Mouse (Mus musculus) cerebellum, adult 2 months (tissue): ENCODE measurements around the gene Lasp1. TPM values are rescaled to one million over a fixed set of nuclear protein-coding genes. Genes with fewer than 3 reads are reported as not detected.

Source experiments
- DNase-seq, 2 experiments: peaks; one replicate each; pipeline ENCODE4 v3.0.0; 2021
- H3K27ac ChIP-seq: fragments of 200-500 bp; 2 replicates; pipeline ENCODE4 v1.5.1; 2012; ENCODE audit warnings: low read length, control low read depth, inconsistent platforms; ENCODE audit not compliant: insufficient read depth
- H3K27me3 ChIP-seq: fragments of 200-500 bp; 2 replicates; pipeline ENCODE4 v1.6.1; 2012; ENCODE audit warnings: inconsistent platforms, mild to moderate bottlenecking, low read length, moderate library complexity; ENCODE audit not compliant: control insufficient read depth, insufficient read depth
- H3K4me1 ChIP-seq: fragments of 200-500 bp; 2 replicates; pipeline ENCODE4 v1.6.1; 2011; ENCODE audit warnings: low read length; ENCODE audit not compliant: control insufficient read depth, insufficient read depth
- H3K4me3 ChIP-seq: fragments of 200-500 bp; replicated peaks from 2 replicates; pipeline ENCODE3; 2011; ENCODE audit warnings: mild to moderate bottlenecking, low read depth, low read length, control low read depth; ENCODE audit not compliant: insufficient read depth
- CTCF ChIP-seq: fragments of 200-500 bp; IDR thresholded peaks from 2 replicates; pipeline ENCODE4 v1.5.1; 2011; ENCODE audit warnings: low read depth, mild to moderate bottlenecking, control low read depth, low read length, moderate library complexity, borderline replicate concordance; ENCODE audit not compliant: insufficient read depth
- POLR2A ChIP-seq: fragments of 200-500 bp; IDR thresholded peaks from 2 replicates; pipeline ENCODE4 v1.6.1; 2011; ENCODE audit warnings: low read length, control low read depth, borderline replicate concordance; ENCODE audit not compliant: insufficient read depth
- WGBS: fragments of 180-500 bp; shearing (Covaris S2); methylation state at CpG from one replicate; pipeline ENCODE4 v1.1.7; 2018; 5-methylcytosine and 5-hydroxymethylcytosine counted together
- polyA plus RNA-seq: library from polyadenylated mRNA; depleted of rRNA; stranded (reverse); fragments of >200 nt; gene quantifications from 2 replicates; pipeline ENCODE4 v1.2.3, GENCODE M21; 2012; rRNA removed

The Lasp1 gene
- polyA plus RNA-seq, 1 experiment: 74.9 TPM

DNA sequence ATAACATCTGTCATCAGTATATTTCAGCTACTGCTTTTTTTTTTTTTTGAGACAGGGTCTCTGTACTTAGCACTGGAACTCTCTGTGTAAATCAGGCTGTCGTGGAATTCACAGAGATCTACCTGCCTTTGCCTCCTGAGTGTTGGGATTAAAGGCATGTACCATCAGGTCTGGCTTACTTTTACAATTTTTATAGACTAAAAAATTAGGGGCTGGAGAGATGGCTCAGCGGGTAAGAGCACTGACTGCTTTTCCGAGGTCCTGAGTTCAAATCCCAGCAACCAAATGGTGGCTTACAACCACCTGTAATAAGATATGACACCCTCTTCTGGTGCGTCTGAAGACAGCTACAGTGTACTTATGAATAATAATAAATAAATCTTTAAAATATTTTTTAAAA, 81.6 kb downstream of the Lasp1 start:
- 96% methylated on average over 4 of the region's 4 CpGs for WGBS
- H3K27me3 ChIP-seq: no peaks in the 10 kb centered on the region

GRCm38 (mm10) chr11:97883542-97883917, 84.7 kb downstream of the Lasp1 start:
- peak overlapping the region; percentile 10; the same call in 1 of the 2 replicates for H3K27ac ChIP-seq
- H3K4me3 ChIP-seq: peak overlapping the region; percentile 98
- TF ChIP-seq CTCF: no peak
- peak; percentile 21; the same call in 1 of the 2 replicates for TF ChIP-seq POLR2A
- peak; percentile 77 to 78 for DNase-seq
- no peaks in the 10 kb centered on the region for H3K27me3 ChIP-seq
- no peaks in the 10 kb centered on the region for H3K4me1 ChIP-seq
- 3% methylated on average over 26 of the region's 26 CpGs for WGBS

More for the DNA sequence above, 81.6 kb downstream of the Lasp1 start:
- Histone ChIP-seq H3K27ac (no peak overlapping the region), H3K4me3 (no peak overlapping the region), H3K4me1 (no peaks in the 10 kb centered on the region)
- DNase-seq: no peak
- TF ChIP-seq CTCF (no peak), POLR2A (no peak)

DNA sequence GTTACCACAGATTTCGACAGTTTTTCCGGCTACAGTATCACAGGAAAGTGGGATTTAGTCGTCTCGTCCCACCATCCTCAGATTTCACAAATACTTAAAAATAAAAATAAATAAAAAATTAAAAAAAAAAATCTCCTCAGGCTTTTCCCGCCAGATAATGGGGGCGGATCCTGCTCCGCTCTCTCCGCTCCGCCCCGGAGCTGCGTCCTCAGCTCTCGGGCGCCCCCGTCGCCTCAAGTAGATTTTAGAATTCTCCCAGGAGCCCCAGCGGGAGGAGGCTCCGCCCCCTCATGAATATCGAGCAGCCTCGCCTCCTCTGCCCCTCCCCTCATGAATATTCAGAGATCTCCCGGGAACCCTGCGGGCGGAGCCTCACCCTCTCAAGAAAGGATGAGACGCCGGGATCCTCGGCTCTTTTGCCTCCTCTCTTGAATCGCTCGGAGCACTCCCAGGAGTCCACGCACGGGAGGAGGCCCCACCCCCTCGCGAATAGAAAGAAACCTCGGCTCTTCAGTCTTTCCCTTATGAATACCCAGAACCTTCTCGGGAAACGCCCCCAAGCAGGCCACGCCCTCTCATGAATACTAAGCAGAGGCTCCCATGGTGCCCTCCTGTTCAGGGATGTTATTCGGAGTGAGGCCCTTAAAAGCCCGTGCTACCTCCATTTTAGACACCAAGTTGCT, 85.3 kb downstream of the Lasp1 start, which contains the start of gene Fbxo47:
Fbxo47 (minus strand) TSS at position 237 of the 683 bp plus-strand sequence.
- Histone ChIP-seq H3K27me3 (no peaks in the 10 kb centered on the region), H3K4me1 (no peaks in the 10 kb centered on the region), H3K4me3 (peak within 1 kb of the TSS; percentile 98), H3K27ac (peak within 1 kb of the TSS; percentile 10; the same call in 1 of the 2 replicates)
- DNase-seq: peak; percentile 97
- TF ChIP-seq POLR2A (peak; percentile 55; the same call in 1 of the 2 replicates), CTCF (peak; percentile 55)
- under 1% methylated on average over 37 of the region's 37 CpGs for WGBS

DNA sequence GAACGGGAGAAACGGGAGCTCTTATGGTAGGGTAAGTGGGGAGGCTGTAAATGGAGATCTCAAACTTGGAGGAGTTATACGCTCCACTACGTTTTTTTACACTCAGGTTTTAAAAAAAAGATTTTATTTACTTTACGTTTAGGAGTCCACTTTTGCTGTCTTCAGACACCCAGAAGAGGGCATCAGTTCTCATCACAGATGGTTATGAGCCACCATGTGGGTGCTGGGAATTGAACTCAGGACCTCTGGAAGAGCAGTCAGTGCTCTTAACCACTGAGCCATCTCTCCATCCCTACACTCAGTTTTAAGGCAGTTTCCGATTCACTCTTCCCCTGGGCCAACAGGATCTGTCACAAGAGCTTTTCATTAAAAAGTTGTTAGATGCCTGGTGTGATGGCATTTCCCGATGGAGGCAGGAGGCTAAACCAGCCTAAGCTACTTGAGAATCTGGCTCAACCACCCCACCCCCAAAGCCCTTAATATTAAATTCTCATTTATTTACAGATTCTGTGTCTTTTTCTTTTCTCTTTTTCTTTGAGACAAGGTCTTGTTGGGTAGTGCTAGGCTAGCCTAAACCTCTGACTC, 85.9 kb downstream of the Lasp1 start:
- WGBS: 24% methylated on average over 7 of the region's 7 CpGs
- no peak for DNase-seq
- no peaks in the 10 kb centered on the region for H3K27me3 ChIP-seq
- no peak overlapping the region for H3K27ac ChIP-seq
- no peaks in the 10 kb centered on the region for H3K4me1 ChIP-seq
- peak overlapping the region; percentile 64 for H3K4me3 ChIP-seq
- TF ChIP-seq CTCF (no peak), POLR2A (no peak)

- Histone ChIP-seq H3K4me3 (no peak overlapping the region), H3K27me3 (no peaks in the 10 kb centered on the region), H3K4me1 (no peaks in the 10 kb centered on the region), H3K27ac (no peak overlapping the region)
- TF ChIP-seq POLR2A: no peak
- DNase-seq: no peak
- WGBS: 98% methylated on average over 2 of the region's 2 CpGs
These were observed 86.6 kb downstream of the Lasp1 start for GRCm38 (mm10) chr11:97885296-97885915.

Other genes starting within 250 kb of the Lasp1 start
- 127 and 142 TPM in 2 replicates for gene Srcin1, start 222.8 kb upstream of the Lasp1 start, polyA plus RNA-seq
- 4.1 and 5.4 TPM in 2 replicates for gene Epop, start 169.3 kb upstream of the Lasp1 start, polyA plus RNA-seq
- 68.4 and 69.3 TPM in 2 replicates for gene Mllt6, start 135.6 kb upstream of the Lasp1 start, polyA plus RNA-seq
- gene Cisd3, start 113.2 kb upstream of the Lasp1 start, polyA plus RNA-seq: 70.2 and 72.2 TPM in 2 replicates
- gene Pcgf2, start 98.5 kb upstream of the Lasp1 start, polyA plus RNA-seq: 54.3 and 59.5 TPM in 2 replicates
- gene Psmb3, start 95.6 kb upstream of the Lasp1 start, polyA plus RNA-seq: 291 and 295 TPM in 2 replicates
- 47.4 and 49.5 TPM in 2 replicates for gene Pip4k2b, start 54.3 kb upstream of the Lasp1 start, polyA plus RNA-seq
- 17.2 and 17.7 TPM in 2 replicates for gene Cwc25, start 32.4 kb upstream of the Lasp1 start, polyA plus RNA-seq
- gene 1700001P01Rik, start 23.1 kb upstream of the Lasp1 start, polyA plus RNA-seq: 0.80 and 0.81 TPM in 2 replicates
- gene Rpl23, start 16.6 kb upstream of the Lasp1 start, polyA plus RNA-seq: 234 and 281 TPM in 2 replicates
- gene B230217C12Rik, start 41.8 kb downstream of the Lasp1 start, polyA plus RNA-seq: 117 TPM in 2 replicates
- gene Fbxo47, start 85.2 kb downstream of the Lasp1 start, polyA plus RNA-seq: 0.98 and 1.1 TPM in 2 replicates
- gene Plxdc1, start 187.4 kb downstream of the Lasp1 start, polyA plus RNA-seq: 46.2 and 51.5 TPM in 2 replicates
- 2.0 and 2.2 TPM in 2 replicates for gene Arl5c, start 197.2 kb downstream of the Lasp1 start, polyA plus RNA-seq
- gene Cacnb1, start 224.0 kb downstream of the Lasp1 start, polyA plus RNA-seq: 34.6 and 37.5 TPM in 2 replicates
- gene Rpl19, start 227.7 kb downstream of the Lasp1 start, polyA plus RNA-seq: 746 and 786 TPM in 2 replicates